Comparison of ENCODE assay signal across 27 mouse cellular contexts in genomic region chr16:38407584-38407983, GRCm38 (mm10). TPM values are rescaled to one million over a fixed set of nuclear protein-coding genes. Genes with fewer than 3 reads are reported as not detected.
DNase-seq lines count a peak whose midpoint lies in the region; ATAC-seq and TF ChIP-seq lines count a peak whose summit lies in the region.
"Had no signal": no experiment of that assay in that cellular context is flagged by ENCODE, and none has a peak within 500 bp of the region (broad histone marks: within the 10 kb centered on the region; RNA-seq: fewer than 3 reads in every experiment).

No protein-coding gene starts in this region.

- H3K9ac ChIP-seq in ES-Bruce4 (ENCODE audit: low read depth, poor library complexity, severe bottlenecking), result no peak overlapping the region
- no peak overlapping the region for H3K9ac ChIP-seq in stomach, postnatal 0 days (ENCODE audit: low read length)
- H3K9ac ChIP-seq: forebrain, embryonic 13.5 days; hindbrain, embryonic 13.5 days; limb, embryonic 15.5 days; liver, embryonic 13.5 days; neural tube, embryonic 15.5 days had no signal

- no peaks in the 10 kb centered on the region for H3K27me3 ChIP-seq in ES-Bruce4 (ENCODE audit: control insufficient read depth, insufficient read depth, low read length, poor library complexity, severe bottlenecking)
- no peaks in the 10 kb centered on the region for H3K27me3 ChIP-seq in stomach, postnatal 0 days (ENCODE audit: control insufficient read depth, insufficient read depth, low read length)
- H3K27me3 ChIP-seq: forebrain, embryonic 13.5 days; hindbrain, embryonic 13.5 days; limb, embryonic 15.5 days; liver, embryonic 13.5 days; neural tube, embryonic 15.5 days had no signal

- no peak overlapping the region for H3K27ac ChIP-seq in ES-Bruce4 (ENCODE audit: insufficient read depth, low read length)
- H3K27ac ChIP-seq in stomach, postnatal 0 days (replicated peaks), result no peak overlapping the region
- H3K27ac ChIP-seq: forebrain, embryonic 13.5 days; hindbrain, embryonic 13.5 days; limb, embryonic 10.5 days; limb, embryonic 15.5 days; liver, embryonic 13.5 days; neural tube, embryonic 15.5 days had no signal

- H3K9me3 ChIP-seq in ES-Bruce4 (replicated peaks; ENCODE audit: control insufficient read depth, insufficient read depth, low read length, poor library complexity, severe bottlenecking), result no peaks in the 10 kb centered on the region
- no peaks in the 10 kb centered on the region for H3K9me3 ChIP-seq in stomach, postnatal 0 days (ENCODE audit: control insufficient read depth, low read length)
- H3K9me3 ChIP-seq: forebrain, embryonic 13.5 days; hindbrain, embryonic 13.5 days; limb, embryonic 10.5 days; limb, embryonic 15.5 days; liver, embryonic 13.5 days; neural tube, embryonic 15.5 days had no signal

- 48% methylated on average over 5 of the region's 5 CpGs for WGBS in stomach, postnatal 0 days
- WGBS in lung, adult 2 months, result 50% methylated on average over 5 of the region's 5 CpGs

- H3K4me3 ChIP-seq in ES-Bruce4 (ENCODE audit: low read depth, low read length), result no peak overlapping the region
- no peak overlapping the region for H3K4me3 ChIP-seq in stomach, postnatal 0 days (ENCODE audit: low read depth, low read length)
- no peak overlapping the region for H3K4me3 ChIP-seq in lung, adult 2 months (replicated peaks; ENCODE audit: extremely low read depth, low read depth, low read length)
- H3K4me3 ChIP-seq: forebrain, embryonic 13.5 days; hindbrain, embryonic 13.5 days; limb, embryonic 10.5 days; limb, embryonic 15.5 days; liver, embryonic 13.5 days; neural tube, embryonic 15.5 days had no signal

- intact Hi-C loops in heart, postnatal 36 days (cut with DNase I), result no loop called here

- no peak for TF ChIP-seq CTCF in ES-Bruce4 (IDR thresholded peaks at IDR 0.05; ENCODE audit: low read depth, low read length)
- TF ChIP-seq CTCF in stomach, postnatal 0 days (IDR thresholded peaks at IDR 0.05; ENCODE audit: low read depth), result no peak
- no peak for TF ChIP-seq CTCF in lung, adult 2 months (IDR thresholded peaks at IDR 0.05; ENCODE audit: insufficient read depth, low read length)

- no peak for ATAC-seq in stomach, postnatal 0 days (ENCODE audit: low FRiP score, low TSS enrichment)
- ATAC-seq: forebrain, embryonic 13.5 days had no signal

- H3K36me3 ChIP-seq in ES-Bruce4 (ENCODE audit: control insufficient read depth, insufficient read depth, low read length, poor library complexity, severe bottlenecking), result no peaks in the 10 kb centered on the region
- no peaks in the 10 kb centered on the region for H3K36me3 ChIP-seq in stomach, postnatal 0 days (ENCODE audit: control insufficient read depth, insufficient read depth, low read length)
- H3K36me3 ChIP-seq: hindbrain, embryonic 13.5 days; limb, embryonic 10.5 days; limb, embryonic 15.5 days; liver, embryonic 13.5 days; neural tube, embryonic 15.5 days had no signal

- TF ChIP-seq EP300 in ES-Bruce4 (IDR thresholded peaks at IDR 0.05; ENCODE audit: insufficient read depth, low read depth, low read length), result peak; percentile 68; the same call in 1 of the 2 replicates
- no peak for TF ChIP-seq EP300 in stomach, postnatal 0 days (optimal IDR thresholded peaks at IDR 0.05)

- TF ChIP-seq POLR2A in ES-Bruce4 (IDR thresholded peaks at IDR 0.05; ENCODE audit: insufficient read depth, low read length), result no peak
- no peak for TF ChIP-seq POLR2A in lung, adult 2 months (IDR thresholded peaks at IDR 0.05; ENCODE audit: borderline replicate concordance, extremely low read depth, low read depth, low read length)

- peaks cover 4% of the 10 kb centered on the region for H3K4me1 ChIP-seq in ES-Bruce4 (ENCODE audit: control insufficient read depth, insufficient read depth, low read length)
- H3K4me1 ChIP-seq in stomach, postnatal 0 days (replicated peaks; ENCODE audit: control insufficient read depth, insufficient read depth), result no peaks in the 10 kb centered on the region
- no peaks in the 10 kb centered on the region for H3K4me1 ChIP-seq in lung, adult 2 months (ENCODE audit: control insufficient read depth, insufficient read depth, low read length)
- H3K4me1 ChIP-seq: forebrain, embryonic 13.5 days; hindbrain, embryonic 13.5 days; limb, embryonic 10.5 days; limb, embryonic 15.5 days; neural tube, embryonic 15.5 days had no signal

- DNase-seq in A20 (ENCODE audit: low read depth, low spot score) (peak; percentile 88), ZHBTc4 (ENCODE audit: low read depth, low spot score) (peak; percentile 93)
- DNase-seq in CD4-positive helper T cell, adult 2 months (ENCODE audit: low read depth, low spot score), result peak; percentile 15
- no peak for DNase-seq in heart, postnatal 36 days
- DNase-seq in stomach, postnatal 0 days (ENCODE audit: low spot score), result no peak
- no peak for DNase-seq in lung, adult 2 months
- DNase-seq: adrenal gland, adult 8-10 months; cerebellum, adult 2 months; cerebellum, postnatal 14 days; gastrocnemius, postnatal 10 days; heart, postnatal 14 days; kidney, postnatal 25 days; layer of hippocampus, postnatal 36 days; liver, embryonic 13.5 days; lung, adult 18-20 months; lung, postnatal 14 days; midbrain, embryonic 14.5 days; retina, postnatal 1 day; right cerebral cortex, postnatal 25 days; thymus, postnatal 25 days had no signal

- no peak overlapping the region for H3K4me2 ChIP-seq in stomach, postnatal 0 days (replicated peaks; ENCODE audit: low read depth)
- H3K4me2 ChIP-seq: forebrain, embryonic 13.5 days; hindbrain, embryonic 13.5 days; limb, embryonic 15.5 days; liver, embryonic 13.5 days; neural tube, embryonic 15.5 days had no signal

RNA-seq across cellular contexts. Expression of gene Pla1a, which starts 25.4 kb away (rescaled TPM):
- 1.9 and 2.5 TPM in 2 replicates for polyA plus RNA-seq in ES-Bruce4 (2011; ENCODE audit: insufficient read depth, insufficient read length, low read depth, missing spikeins)
- 10 to 100 TPM in 1 of 2 experiments, 1 to 10 TPM in 1; 9.1 to 10.1 TPM for total RNA-seq in heart, postnatal 36 days (2021)
- 0.11 and 0.34 TPM in 2 replicates for polyA plus RNA-seq in stomach, postnatal 0 days (2015; fragmentation: Nextera tagmentation; extraction: Ambion mirVana)
- polyA plus RNA-seq in lung, adult 2 months (2012; rRNA removed), result 1.6 and 2.0 TPM in 2 replicates
- total RNA-seq: monocyte, adult 5-6 weeks had no signal

RNA-seq across cellular contexts. Expression of gene Adprh, which starts 44.9 kb away (rescaled TPM):
- 50.7 and 51.3 TPM in 2 replicates for polyA plus RNA-seq in ES-Bruce4 (2011; ENCODE audit: insufficient read depth, insufficient read length, low read depth, missing spikeins)
- total RNA-seq in heart, postnatal 36 days (2021), result 10 to 100 TPM; 22.8 to 23.1 TPM
- 44.4 and 46.7 TPM in 2 replicates for polyA plus RNA-seq in stomach, postnatal 0 days (2015; fragmentation: Nextera tagmentation; extraction: Ambion mirVana)
- 27.0 and 29.4 TPM in 2 replicates for polyA plus RNA-seq in lung, adult 2 months (2012; rRNA removed)

RNA-seq across cellular contexts. Expression of gene Popdc2, which starts 45.6 kb away (rescaled TPM):
- not detected in 2 replicates for polyA plus RNA-seq in ES-Bruce4 (2011; ENCODE audit: insufficient read depth, insufficient read length, low read depth, missing spikeins)
- 100 to 1,000 TPM; 442 to 516 TPM for total RNA-seq in heart, postnatal 36 days (2021)
- polyA plus RNA-seq in stomach, postnatal 0 days (2015; fragmentation: Nextera tagmentation; extraction: Ambion mirVana), result 10.4 and 11.5 TPM in 2 replicates
- polyA plus RNA-seq in lung, adult 2 months (2012; rRNA removed), result 20.4 and 30.9 TPM in 2 replicates
- total RNA-seq: monocyte, adult 5-6 weeks had no signal

RNA-seq across cellular contexts. Expression of gene Cd80, which starts 47.8 kb away (rescaled TPM):
- 1.3 and 1.7 TPM in 2 replicates for polyA plus RNA-seq in ES-Bruce4 (2011; ENCODE audit: insufficient read depth, insufficient read length, low read depth, missing spikeins)
- under 1 TPM; 0.56 to 0.79 TPM for total RNA-seq in heart, postnatal 36 days (2021)
- 0.45 and 0.59 TPM in 2 replicates for polyA plus RNA-seq in stomach, postnatal 0 days (2015; fragmentation: Nextera tagmentation; extraction: Ambion mirVana)
- polyA plus RNA-seq in lung, adult 2 months (2012; rRNA removed), result 0.35 and 0.98 TPM in 2 replicates

Comparison
In these comparisons a context has a peak if more than half of its experiments do, and no peak if none do; other contexts are left out.
1. DNase-seq: peak in A20 (single experiment), CD4-positive helper T cell, adult 2 months (single experiment) and ZHBTc4 (single experiment); none in heart, postnatal 36 days (0 of 2), stomach, postnatal 0 days (single experiment) and lung, adult 2 months (single experiment).